Mouse (Mus musculus) neural tube, embryonic 11.5 days (tissue): ENCODE results near the gene Tenm1. TPM values are rescaled to one million over a fixed set of nuclear protein-coding genes. Genes with fewer than 3 reads are reported as not detected.

Experiments
- ATAC-seq: fragments of 200-750 bp; cut with Nextera tagmentation; 2 replicates; pipeline ENCODE4 v1.8.0; 2017; ENCODE audit warnings: moderate number of reproducible peaks, mild to moderate bottlenecking, moderate TSS enrichment, moderate library complexity; ENCODE audit not compliant: insufficient read depth, low FRiP score, low TSS enrichment
- DNase-seq: peaks from one replicate; pipeline ENCODE4 v3.0.0-alpha.2; 2015; ENCODE audit warnings: low spot score
- H3K27ac ChIP-seq: fragments of 300-500 bp; sonication (generic); 2 replicates; pipeline ENCODE4 v1.5.1; 2014; ENCODE audit warnings: low read depth, mild to moderate bottlenecking, low read length
- H3K27me3 ChIP-seq: fragments of 300-500 bp; sonication (generic); 2 replicates; pipeline ENCODE4 v1.6.1; 2014; ENCODE audit warnings: mild to moderate bottlenecking, low read length, mixed read lengths; ENCODE audit not compliant: control insufficient read depth, insufficient read depth
- H3K36me3 ChIP-seq: fragments of 300-500 bp; sonication (generic); 2 replicates; pipeline ENCODE4 v1.6.1; 2014; ENCODE audit warnings: mild to moderate bottlenecking, low read length, moderate library complexity, mixed read lengths; ENCODE audit not compliant: control insufficient read depth, insufficient read depth
- H3K4me1 ChIP-seq: fragments of 300-500 bp; sonication (generic); 2 replicates; pipeline ENCODE4 v1.6.1; 2014; ENCODE audit warnings: low read length, mixed read lengths; ENCODE audit not compliant: control insufficient read depth, insufficient read depth
- H3K4me2 ChIP-seq: fragments of 300-500 bp; sonication (generic); 2 replicates; pipeline ENCODE4 v1.6.1; 2014; ENCODE audit warnings: low read depth, mild to moderate bottlenecking, moderate library complexity
- H3K4me3 ChIP-seq: fragments of 300-500 bp; sonication (generic); 2 replicates; pipeline ENCODE4 v1.5.1; 2014; ENCODE audit warnings: low read depth, low read length
- H3K9ac ChIP-seq: fragments of 300-500 bp; sonication (generic); 2 replicates; pipeline ENCODE4 v1.6.1; 2014; ENCODE audit warnings: mild to moderate bottlenecking, low read length
- H3K9me3 ChIP-seq: fragments of 300-500 bp; sonication (generic); 2 replicates; pipeline ENCODE4 v1.6.1; 2016; ENCODE audit warnings: low read length; ENCODE audit not compliant: control insufficient read depth
- WGBS: fragments of 180-500 bp; shearing (Covaris S2); extraction: QIAGEN DNeasy Blood & Tissue Kit; methylation state at CpG from one replicate; pipeline ENCODE4 v1.1.7; 2014; 5-methylcytosine and 5-hydroxymethylcytosine counted together
- polyA plus RNA-seq: library from polyadenylated mRNA; unstranded; fragments of >200 nt; fragmentation: Nextera tagmentation; extraction: Ambion mirVana; gene quantifications from 2 replicates; pipeline ENCODE4 v1.2.1, GENCODE M21; 2014

The Tenm1 gene
- polyA plus RNA-seq, 1 experiment from 2014 or later = 0.90 TPM

DNA sequence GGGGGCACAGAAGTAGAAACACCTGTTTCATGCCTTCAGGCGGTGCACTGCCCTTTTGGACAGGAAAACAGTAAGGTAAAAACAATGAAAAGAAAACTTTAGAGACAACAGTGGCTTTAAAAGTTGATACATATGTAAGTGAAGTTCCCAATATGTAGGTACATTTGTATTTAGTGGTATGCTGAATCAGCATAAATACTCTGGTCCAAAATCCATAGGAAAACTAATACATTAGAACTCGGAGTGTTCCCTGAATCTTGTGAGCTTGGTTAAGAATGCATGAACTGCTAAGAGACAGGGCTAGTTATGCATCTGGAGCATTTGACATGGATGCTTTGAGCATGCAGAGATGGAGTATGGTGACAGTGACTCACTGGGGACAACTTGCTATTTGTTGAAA, 906.1 kb downstream of the Tenm1 start:
- Histone ChIP-seq H3K36me3 (no peaks in the 10 kb centered on the region), H3K27me3 (no peaks in the 10 kb centered on the region), H3K4me2 (no peak overlapping the region), H3K9me3 (no peaks in the 10 kb centered on the region), H3K9ac (no peak overlapping the region), H3K4me3 (no peak overlapping the region), H3K27ac (no peak overlapping the region), H3K4me1 (no peaks in the 10 kb centered on the region)
- no peak for DNase-seq
- ATAC-seq = no peak
- WGBS = 83% methylated on average over 2 of the region's 2 CpGs

DNA sequence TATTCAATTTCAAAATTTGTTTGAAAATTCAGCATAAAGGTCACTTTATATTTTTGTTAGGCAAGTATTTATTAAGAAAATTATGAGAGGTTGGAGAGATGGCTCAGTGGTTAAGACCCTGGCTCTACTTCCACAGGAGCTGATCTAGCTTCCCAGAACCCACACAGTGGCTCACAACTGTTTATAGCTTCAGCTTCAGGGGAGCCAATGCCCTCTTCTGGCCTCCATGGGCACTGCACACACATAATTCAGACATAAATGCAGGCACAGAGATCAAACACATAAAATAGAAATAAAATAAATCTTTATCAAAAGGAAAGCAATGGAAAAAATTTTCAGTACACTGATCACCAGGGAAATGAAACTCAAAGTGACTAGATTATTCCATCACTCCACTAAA, 916.4 kb downstream of the Tenm1 start:
- DNase-seq = no peak

DNA sequence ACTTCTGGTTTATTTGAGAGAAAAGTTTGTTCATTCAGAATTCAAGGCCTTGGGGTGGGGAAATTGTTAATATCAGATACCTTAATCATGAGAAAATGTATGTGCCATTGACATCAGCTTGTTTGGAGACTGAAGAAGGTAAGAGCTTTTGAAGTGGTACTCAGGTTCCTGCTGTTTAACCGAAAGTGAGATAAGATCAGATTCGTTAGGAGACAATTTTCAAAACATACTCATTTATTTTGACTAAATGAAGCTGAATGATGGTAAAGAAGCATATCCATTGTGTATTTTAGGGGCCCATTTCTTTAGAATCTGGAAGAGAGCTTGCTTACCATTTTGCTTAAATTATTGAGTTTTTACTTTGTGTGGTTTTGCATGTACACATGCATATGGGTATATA, 917.8 kb downstream of the Tenm1 start:
- no peaks in the 10 kb centered on the region for H3K27me3 ChIP-seq
- H3K9ac ChIP-seq = no peak overlapping the region
- no peaks in the 10 kb centered on the region for H3K9me3 ChIP-seq
- no peak overlapping the region for H3K27ac ChIP-seq
- DNase-seq (no peak), ATAC-seq (no peak)
- no peaks in the 10 kb centered on the region for H3K4me1 ChIP-seq
- 89% methylated on average over 2 of the region's 2 CpGs for WGBS
- H3K4me2 ChIP-seq = no peak overlapping the region
- no peak overlapping the region for H3K4me3 ChIP-seq
- no peaks in the 10 kb centered on the region for H3K36me3 ChIP-seq

More for the DNA sequence above, 916.4 kb downstream of the Tenm1 start:
- Histone ChIP-seq H3K4me1 (no peaks in the 10 kb centered on the region), H3K4me2 (no peak overlapping the region), H3K9me3 (no peaks in the 10 kb centered on the region), H3K27me3 (no peaks in the 10 kb centered on the region), H3K9ac (no peak overlapping the region), H3K27ac (no peak overlapping the region), H3K4me3 (no peak overlapping the region), H3K36me3 (no peaks in the 10 kb centered on the region)
- no peak for ATAC-seq

DNA sequence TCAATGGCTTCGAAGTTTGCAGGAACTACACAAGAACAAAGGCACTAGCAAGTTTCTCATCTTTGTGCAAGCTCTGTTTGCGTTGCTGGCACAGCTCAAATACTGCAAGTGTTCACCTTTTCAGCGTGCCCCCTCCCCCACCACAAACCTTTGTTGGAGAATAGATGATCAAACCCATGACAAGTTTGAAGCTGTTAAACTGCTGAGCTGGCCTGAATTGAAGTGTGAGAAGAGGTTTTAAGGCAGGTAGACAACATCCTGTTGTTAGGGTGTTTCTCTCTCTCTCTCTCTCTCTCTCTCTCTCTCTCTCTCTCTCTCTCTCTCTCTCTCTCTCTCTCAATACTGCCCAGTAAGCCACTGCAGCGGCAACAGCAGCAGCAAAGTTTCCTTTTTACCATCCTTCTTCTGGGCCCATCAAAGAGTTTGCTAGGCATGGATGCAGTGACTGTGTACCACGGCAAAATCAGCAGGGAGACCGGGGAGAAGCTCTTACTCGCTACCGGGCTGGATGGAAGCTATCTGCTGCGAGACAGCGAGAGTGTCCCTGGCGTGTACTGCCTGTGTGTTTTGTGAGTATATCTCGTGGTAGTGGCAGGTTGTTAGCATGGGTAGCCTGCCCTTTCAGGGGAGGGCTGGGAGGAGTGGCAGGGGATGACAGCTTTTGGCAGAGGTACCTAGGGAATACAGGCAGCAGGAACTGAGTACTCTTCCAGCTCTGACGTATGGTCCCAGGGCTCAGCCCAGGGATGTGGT, 926.5 kb downstream of the Tenm1 start, which contains the start of gene Sh2d1a:
Gene Sh2d1a, plus strand, starts transcription at position 163 of the 753 bp plus-strand sequence.
- H3K4me3 ChIP-seq = no peak within 1 kb of the TSS
- ATAC-seq = no peak
- no peak within 1 kb of the TSS for H3K27ac ChIP-seq

DNA sequence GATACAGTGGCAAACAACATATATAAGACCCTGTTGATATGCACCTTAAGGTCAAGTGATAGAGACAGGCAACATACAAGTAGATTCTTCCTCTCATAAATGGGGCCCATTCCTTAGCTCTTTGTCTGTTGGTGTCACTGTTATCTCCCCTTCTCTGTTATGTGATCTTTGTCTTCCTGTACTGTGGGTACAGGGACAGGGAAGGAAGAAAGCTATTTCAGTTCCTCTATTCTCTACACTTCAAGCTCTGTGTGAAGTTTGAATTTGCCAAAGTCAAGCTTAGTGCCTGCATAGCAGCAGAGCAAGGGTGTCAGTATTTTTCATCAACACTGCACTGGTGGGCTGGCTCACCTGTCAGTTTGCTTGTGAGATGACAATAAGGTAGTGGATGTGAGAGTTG, 928.4 kb downstream of the Tenm1 start:
- no peaks in the 10 kb centered on the region for H3K36me3 ChIP-seq
- DNase-seq = no peak
- no peak overlapping the region for H3K27ac ChIP-seq
- no peak overlapping the region for H3K4me3 ChIP-seq
- H3K4me1 ChIP-seq = no peaks in the 10 kb centered on the region
- H3K27me3 ChIP-seq = no peaks in the 10 kb centered on the region
- H3K9ac ChIP-seq = no peak overlapping the region
- no peak overlapping the region for H3K4me2 ChIP-seq
- no peaks in the 10 kb centered on the region for H3K9me3 ChIP-seq
- no peak for ATAC-seq

More for the DNA sequence above, 926.5 kb downstream of the Tenm1 start, which contains the start of gene Sh2d1a:
- DNase-seq = no peak
- whole genome bisulfite sequencing = 79% methylated on average over 13 of the region's 13 CpGs
- Histone ChIP-seq H3K9ac (no peak within 1 kb of the TSS), H3K9me3 (no peaks in the 10 kb centered on the region), H3K4me1 (no peaks in the 10 kb centered on the region), H3K27me3 (no peaks in the 10 kb centered on the region), H3K4me2 (no peak within 1 kb of the TSS), H3K36me3 (no peaks in the 10 kb centered on the region)

DNA sequence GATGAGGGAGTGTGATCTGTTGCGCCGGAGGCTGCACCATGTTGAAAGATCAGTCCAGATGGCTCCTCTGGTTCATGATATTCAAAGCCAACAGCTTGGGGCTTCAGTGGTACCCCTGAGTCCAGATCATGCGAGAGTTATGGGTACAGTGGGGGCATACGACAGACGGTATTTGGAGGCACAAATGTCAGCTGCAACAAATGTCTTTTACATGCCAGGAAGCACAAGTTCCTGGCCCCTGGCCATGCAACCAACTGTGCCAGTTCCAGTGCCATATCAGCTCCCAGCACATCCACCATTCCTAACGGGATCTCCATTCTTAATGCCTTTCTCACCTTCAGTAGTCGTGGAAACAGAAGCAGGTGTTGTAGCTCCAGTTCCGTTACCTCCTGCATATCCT, 938.6 kb downstream of the Tenm1 start:
- no peaks in the 10 kb centered on the region for H3K4me1 ChIP-seq
- H3K36me3 ChIP-seq = no peaks in the 10 kb centered on the region
- no peak overlapping the region for H3K4me3 ChIP-seq
- 92% methylated on average over 8 of the region's 8 CpGs for WGBS
- H3K4me2 ChIP-seq = no peak overlapping the region
- no peaks in the 10 kb centered on the region for H3K9me3 ChIP-seq
- H3K9ac ChIP-seq = no peak overlapping the region
- DNase-seq (no peak), ATAC-seq (no peak)
- H3K27me3 ChIP-seq = no peaks in the 10 kb centered on the region
- H3K27ac ChIP-seq = no peak overlapping the region

DNA sequence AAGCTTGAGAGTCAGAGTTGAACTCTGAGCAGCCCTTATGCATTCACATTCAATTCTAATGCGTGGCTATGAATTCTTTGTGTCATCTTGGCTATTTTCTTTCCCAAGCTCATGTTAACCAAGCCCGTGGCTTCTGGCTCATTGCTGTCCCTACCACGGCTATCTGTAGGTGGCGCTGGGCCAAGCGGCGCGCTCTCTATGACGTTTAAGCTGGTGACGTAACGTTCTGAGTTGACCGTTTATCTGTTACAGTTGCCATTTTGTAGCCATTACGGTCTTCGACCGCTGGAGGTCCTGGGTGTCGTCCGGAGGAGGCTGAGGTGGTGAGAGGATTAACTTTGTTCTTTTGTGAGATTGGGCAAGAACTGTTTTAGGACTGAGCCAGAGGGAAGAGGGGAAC, 939.5 kb downstream of the Tenm1 start, which contains the start of gene Tex13c2:
Gene Tex13c2, plus strand, starts transcription at position 246 of the 400 bp plus-strand sequence.
- 92% methylated on average over 16 of the region's 16 CpGs for WGBS
- DNase-seq (no peak), ATAC-seq (no peak)
- no peaks in the 10 kb centered on the region for H3K4me1 ChIP-seq
- no peak within 1 kb of the TSS for H3K9ac ChIP-seq
- H3K36me3 ChIP-seq = no peaks in the 10 kb centered on the region
- H3K27me3 ChIP-seq = no peaks in the 10 kb centered on the region
- H3K4me2 ChIP-seq = no peak within 1 kb of the TSS
- no peaks in the 10 kb centered on the region for H3K9me3 ChIP-seq
- no peak within 1 kb of the TSS for H3K27ac ChIP-seq
- H3K4me3 ChIP-seq = no peak within 1 kb of the TSS

Other genes with a start within 250 kb of the Tenm1 start
- gene Tex13c1, start 162.0 kb upstream of the Tenm1 start, polyA plus RNA-seq = not detected in 2 replicates